Mouse (Mus musculus) cerebellum, adult 11-12 months (tissue): ENCODE results near the gene Fam155a.
A peak's percentile ranks its signal among the peaks of the same experiment; 100 is the strongest.

ENCODE experiments used
- DNase-seq: peaks from one replicate; pipeline ENCODE4 v3.0.0; 2022

The Fam155a gene

DNA sequence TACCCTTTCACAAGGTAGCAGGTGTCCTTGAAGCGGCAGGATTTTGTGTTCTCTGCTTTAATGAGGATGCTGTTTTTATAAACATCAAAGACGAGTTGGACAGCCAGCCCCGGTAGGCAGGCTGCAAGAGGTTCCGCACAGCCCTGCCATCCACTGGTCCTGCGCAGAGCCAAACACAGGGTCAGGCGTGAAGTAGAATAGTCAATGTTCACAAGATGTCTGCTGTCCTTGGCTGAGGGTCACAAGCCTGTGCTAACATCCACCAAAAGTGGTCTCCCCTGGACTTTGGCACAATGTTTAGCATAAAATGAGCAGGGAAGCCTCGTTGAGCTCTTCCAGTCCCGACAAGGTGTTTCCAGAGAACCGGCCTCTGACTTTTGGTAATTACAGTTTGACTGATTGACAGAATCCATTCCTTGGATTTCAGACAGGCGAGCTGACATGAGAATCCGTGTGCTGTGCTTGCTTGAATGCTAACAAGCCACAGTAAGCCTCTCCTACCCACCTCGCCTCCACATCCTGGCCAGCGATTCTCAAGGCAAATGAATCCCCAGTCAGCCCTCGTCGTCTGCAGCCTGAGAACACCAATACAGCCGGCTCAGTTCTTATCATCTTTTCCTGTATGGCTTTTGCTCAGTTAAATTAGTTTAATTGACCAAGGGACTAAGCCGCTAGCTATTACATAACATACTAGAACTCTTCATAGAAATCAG is 522.7 kb downstream of the Fam155a start:
- no peak for DNase-seq

DNA sequence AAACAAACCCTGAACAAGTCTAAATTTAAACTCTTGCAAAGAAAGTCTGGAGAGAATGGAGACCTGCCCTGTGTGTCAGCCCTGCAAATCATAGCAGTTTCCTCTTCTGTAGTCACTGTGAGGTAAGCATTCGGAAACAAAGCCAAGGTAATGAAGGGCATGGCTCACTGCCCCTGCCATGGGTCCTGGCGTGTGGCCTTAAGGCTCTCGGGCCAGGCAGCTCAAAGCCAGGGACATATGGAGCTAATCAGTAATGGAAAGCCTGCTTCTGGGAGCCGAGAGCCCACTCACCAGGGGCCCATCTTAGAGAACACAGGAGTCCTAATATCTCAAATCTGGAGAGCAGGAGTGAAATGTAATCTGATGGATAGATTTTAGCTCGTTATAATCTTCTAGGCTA is 525.0 kb downstream of the Fam155a start:
- DNase-seq: peak; percentile 89

DNA sequence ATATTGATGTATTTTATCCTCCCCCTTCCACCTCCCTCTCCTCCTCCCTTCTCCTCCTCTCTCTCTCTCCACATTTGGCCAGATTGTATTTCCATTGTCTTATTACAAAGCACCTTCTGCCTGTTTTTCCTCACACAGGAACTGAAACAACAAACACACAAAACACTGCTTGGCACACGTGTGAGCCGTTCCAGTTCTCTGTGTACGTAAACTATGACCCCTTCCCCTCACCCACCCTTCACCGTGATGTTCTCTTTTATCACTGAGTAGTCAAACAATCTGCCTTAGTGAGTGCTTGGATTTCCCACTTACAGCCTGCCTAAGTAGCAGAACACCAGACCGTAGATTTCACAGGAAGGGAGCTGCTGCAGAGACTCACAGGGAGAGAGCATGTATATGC is 530.0 kb downstream of the Fam155a start:
- no peak for DNase-seq

DNA sequence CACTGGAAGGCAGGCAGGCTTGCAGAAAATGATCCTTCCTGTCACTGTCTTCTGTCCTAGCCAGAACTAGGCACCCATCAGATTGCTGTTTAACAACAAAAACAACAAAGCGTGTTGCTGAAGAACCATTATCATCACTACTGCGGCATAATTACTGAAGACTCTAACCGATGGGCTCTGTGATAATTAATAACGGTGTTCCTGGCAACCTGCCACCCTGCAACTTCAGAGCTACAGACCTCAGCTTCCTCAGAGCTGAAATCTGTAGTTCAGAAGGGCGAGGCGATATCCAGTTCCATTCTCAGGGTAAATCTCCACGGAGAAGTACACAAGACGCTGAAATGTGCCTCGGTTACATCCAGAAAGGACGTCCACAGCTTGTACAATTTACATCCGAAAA is 531.2 kb downstream of the Fam155a start:
- no peak for DNase-seq

DNA sequence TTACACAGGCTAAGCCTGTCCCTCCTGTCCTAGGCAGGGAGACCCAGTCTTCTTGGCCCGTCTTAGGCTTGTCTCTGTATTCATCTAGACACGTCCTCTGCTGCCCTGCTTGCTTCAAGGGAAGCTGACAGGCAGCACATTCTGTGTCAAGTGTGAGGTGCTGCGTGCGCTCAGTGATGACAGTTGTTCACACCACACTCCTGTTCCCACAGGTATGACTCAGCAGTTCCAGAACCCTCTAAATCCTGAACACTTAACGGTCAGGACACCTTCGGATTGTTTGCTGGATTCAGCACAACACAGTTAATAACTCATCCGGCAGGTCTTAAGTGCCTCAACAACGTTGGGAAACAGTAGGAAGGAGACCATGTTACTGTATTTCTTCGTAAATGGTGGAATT is 532.0 kb downstream of the Fam155a start:
- DNase-seq: no peak

DNA sequence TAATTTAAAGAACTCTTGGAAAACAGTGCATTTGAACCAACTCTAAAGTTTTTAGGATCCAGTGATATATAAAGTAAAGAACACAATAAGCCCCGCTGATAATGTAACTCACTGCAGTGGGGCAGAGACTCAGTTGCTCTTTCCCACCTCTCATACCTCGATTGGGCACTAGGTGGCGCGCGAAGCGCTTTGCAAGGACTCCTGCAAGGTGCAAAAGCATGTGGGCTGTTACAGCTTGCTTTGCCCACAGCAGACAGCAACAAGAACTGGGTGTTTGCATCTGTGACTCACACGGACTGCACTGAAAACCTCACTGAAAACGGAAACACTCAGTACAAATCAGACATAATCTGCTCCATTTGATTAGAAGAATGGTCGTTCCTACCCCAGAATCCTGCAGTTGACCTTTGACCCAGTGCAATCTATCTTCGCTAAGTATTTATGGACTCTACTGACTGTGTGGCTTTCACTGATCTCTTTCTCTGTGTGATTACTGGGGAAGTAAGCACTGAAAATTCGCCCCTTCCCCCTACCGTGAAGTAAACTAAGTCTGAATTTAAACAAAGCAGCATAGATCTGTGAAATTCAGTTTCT is 537.5 kb downstream of the Fam155a start:
- peak; percentile 79 for DNase-seq

DNA sequence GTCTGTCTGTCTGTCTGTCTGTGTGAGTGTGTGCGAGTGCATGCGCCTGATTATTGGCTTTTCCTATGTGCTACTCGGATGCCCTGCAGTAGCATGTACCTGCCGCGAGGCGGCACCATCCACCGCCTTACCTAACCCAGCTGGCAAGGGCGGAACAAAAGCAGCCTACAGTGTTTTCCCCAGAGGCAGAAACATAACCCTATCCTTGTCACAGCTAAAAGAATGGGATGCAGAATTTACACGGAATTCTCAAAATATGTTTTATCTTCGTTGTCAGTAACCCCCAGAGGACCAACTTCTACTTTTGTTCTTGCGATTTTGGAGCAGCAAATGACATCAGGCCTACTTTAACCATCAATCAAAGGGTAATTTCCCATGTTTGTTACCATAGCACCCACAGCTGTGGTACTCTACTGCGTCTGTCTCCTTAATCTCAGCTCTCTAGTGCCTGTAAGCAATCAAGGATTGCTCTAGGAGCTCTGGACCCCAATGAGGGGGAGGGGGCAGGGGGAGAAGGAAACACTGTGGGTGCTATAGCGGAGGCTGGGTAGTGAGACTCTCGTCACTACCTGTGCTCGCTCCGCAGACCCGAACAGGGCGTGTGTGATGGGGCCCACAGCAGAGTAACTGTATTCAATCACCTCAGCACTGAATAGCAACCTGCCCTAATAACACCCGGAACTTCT is 543.0 kb downstream of the Fam155a start:
- DNase-seq: peak; percentile 59

DNA sequence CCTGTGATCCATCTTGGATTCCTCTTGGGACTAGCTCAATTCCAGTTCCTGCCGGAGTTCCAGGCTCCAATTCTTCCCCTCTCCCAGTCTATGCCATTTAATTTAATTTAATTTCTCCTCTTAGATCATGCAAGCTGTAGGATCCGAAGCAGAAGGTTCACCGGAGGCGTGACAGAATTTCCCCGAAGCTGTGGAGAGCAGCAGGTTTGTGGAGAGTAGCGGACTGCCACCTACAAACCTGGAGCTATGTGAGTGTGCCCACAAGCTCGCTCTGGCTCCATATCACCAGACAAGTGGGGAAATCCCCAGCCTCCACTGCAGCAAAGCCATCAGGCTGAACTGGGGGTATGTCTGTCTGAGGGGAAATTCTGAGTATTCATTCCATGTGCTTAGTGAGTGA is 544.2 kb downstream of the Fam155a start:
- no peak for DNase-seq

DNA sequence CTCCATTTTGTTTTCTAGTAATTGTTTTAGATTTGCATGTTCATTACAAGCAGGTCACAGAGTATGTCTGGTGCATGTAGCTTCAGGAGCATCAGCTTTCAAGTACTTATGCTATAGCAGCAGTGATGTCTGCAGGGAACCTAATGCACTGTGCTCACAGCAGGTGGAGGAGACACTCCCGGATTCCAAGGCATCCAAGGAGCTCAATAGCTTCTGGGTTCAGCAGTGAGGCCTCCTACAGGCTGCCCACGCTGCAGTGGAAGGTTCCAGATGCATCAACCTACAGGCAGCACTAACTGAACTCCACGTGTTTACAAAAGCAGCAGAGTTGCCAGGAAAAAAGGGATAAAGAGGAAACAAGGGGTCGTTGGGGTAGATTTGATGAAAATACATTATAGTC is 559.2 kb downstream of the Fam155a start:
- DNase-seq: no peak

DNA sequence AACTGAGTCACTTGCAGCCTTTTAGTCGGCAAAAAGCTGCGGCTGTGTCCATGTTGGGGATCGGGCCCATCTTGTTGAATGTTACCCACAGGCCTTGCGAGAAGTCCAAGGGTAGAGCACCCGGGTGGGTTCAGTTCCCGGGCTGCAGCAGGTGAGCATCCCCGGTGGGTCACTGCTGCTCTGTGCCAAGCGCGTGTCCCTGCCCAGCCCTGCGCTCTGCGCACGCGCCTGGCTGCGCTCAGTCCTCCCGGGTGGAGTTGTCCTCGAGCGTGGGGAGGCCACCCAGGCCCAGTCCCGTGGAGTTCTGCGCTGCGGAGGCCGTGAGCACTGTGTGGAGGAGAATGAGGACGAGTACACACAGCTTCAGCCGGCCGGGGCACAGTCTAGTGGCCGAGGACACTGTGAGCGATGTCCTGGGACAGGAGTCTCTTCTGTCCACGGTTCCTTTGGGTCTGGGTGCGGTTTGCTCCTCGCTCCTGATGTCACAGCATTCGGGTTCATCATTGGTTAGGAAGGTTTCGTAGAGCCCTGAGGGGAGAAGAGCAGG is 563.4 kb downstream of the Fam155a start:
- DNase-seq: no peak

DNA sequence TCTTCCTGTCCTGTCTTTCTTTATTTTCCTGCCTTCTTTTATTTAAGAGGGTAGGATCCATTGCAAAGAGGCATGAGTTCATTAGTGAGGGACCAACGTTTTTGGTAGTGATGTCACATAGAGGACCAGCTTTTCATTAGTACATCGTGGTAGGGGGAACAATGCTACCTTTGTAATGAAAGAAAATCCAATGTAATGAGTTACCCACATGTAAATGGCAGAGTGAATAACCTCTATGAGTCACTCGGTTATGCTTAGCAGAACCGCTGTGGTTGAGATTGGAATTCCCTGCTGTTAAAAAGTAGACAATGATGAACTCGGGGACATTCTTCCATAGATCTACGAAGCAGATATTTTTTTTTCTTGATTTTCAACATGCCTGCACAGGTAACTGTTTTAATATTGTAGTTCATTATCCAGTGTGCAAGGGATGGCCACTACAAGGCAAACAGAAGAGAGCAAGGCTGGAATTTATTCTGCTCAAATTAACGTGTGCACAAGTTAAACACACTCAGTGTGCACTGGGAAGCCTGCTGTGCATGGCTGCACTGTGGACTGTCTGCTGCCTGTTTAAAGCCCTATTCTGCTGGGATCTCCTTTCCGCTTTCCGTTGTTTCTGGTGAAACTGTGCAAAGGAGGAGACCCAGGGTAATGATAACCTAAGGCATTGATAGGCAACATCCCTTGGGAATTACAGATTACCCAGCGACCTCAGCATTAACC is 566.5 kb downstream of the Fam155a start:
- DNase-seq: no peak

DNA sequence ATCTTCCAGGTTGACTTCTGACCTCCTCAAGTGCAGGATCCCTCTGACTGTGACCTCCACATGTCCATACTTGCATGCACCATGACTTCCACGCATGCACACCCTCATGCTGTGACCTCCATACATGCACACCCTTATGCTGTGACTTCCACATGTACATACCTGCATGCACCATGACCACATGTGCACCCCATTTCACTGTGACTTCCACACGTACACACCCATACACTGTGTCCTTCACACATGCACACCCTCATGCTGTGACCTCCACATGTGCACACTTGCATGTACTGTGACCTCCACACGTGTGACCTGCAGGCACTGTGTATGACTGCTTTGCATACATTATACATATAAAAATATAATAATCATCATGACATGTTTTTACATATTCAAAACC is 570.9 kb downstream of the Fam155a start:
- no peak for DNase-seq

DNA sequence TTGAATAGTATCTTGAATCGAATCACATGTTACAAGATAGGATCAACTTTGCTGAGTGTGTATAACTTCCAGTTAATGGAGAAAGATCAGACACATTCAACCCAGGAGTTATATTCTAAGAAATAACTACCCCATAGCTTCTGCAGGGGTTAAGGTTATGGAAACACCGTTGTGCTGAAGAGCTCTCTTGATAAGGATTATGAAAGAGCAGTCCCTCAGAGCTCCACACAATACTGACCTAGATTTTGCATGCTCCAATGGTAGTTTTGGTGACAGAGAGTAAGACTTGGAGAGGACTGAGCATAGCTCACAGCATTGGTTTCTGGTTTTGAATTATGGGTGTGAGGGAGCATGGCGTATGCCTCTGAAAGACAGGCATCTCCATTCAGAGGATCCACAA is 579.3 kb downstream of the Fam155a start:
- DNase-seq: no peak

DNA sequence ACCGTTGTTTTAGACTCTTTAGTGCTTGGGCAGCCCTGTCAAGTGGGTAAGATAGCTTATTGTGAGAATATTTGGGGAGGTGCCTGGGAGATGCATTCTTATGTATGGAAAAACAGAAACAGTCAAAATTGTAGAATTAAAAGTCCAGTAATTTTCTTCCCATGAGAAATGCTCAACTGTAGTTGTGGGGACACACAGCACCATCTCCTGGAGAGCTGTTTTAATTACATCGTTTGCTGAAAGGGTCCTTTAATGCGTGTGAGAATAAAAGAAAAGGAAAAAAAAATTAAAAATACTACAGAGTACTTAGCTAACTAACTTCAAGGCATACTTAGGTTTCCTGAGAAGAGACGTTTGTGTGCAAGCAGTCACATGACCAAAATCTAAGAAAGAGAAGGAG is 582.3 kb downstream of the Fam155a start:
- no peak for DNase-seq

DNA sequence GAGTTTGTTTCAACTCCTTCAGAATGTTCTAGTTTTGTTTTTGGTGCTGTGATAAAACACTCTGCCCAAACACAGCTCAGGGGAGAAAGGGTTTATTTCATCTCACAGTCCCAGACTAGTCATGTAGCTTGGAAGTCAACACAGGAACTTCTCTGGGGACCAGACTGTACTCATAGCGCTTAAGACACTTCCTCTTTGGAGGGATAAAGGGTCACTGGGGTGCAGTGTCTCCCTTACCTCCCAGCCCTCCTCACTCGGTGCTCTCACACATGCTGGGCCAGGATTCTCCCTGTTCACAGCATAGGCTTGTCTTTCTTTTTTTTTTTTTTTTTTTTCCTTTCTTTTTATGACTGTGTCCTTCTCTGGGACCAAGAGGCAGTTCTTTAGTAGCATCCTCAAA is 585.8 kb downstream of the Fam155a start:
- no peak for DNase-seq

DNA sequence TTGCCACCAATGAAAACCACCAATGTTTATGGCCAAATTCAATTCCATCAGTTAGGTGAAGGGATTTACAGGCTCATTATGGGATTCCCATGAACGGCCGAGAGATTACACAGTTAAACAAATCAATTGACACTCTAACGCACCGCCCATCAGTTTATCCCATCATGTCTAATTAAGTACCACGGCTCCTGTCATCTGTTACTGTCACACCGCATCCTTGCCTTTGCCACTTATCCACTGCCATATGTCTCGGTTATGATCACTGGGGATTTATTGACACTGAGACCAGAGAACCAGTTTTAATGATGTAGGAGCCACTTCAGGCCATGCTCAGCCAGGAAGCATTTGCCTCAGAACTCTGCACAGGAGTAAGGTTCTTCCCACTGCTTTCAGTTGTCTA is 588.5 kb downstream of the Fam155a start:
- no peak for DNase-seq

DNA sequence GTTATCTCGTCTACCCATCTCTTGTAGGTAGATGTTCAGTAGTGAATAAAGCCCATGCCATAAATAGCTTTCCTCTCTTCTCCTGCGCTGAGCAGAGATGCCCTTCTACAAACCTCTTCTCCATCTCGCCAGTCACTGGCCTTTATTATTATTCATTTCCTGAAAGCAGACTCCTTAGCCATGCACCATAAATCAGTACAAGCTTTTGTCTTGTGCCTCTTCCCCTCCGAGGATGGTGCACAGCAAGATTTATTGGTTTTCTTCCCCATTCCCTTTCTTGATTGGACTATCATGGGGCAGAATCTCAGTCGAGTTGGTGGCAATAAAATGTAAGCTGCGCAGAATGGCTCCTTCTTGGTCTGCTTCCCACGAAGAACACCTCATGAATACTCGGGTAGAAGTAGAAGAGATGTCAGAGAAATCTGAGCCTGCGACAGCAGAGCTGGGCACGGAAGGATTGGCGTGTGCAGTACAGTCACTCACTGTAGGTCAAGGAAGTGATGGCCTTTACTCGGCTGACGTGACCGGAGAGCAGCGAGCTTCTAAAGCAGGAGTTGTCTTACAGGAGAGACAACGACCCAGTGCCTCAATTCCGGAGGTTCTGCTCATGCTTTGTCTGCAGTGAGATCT is 590.2 kb downstream of the Fam155a start:
- DNase-seq: no peak

DNA sequence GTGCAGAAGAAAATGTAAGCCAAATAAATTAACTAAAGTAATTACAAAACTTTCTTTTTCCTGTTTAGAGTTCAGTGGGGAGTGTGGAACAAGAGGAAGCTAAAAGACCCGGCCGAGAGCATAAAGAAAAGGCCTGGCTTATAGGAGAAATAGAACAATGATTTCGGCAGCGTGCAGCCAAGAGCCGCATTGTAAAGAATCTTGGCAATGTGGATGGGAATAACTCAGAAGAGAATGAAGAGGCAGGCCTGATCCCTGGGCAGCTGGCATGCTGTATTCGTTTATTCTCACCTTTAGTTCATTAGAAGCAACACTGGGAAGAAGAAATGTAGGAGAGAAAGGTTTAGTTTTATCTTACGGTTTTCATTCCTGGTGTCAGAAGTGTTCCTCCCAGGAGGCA is 594.0 kb downstream of the Fam155a start:
- no peak for DNase-seq

DNA sequence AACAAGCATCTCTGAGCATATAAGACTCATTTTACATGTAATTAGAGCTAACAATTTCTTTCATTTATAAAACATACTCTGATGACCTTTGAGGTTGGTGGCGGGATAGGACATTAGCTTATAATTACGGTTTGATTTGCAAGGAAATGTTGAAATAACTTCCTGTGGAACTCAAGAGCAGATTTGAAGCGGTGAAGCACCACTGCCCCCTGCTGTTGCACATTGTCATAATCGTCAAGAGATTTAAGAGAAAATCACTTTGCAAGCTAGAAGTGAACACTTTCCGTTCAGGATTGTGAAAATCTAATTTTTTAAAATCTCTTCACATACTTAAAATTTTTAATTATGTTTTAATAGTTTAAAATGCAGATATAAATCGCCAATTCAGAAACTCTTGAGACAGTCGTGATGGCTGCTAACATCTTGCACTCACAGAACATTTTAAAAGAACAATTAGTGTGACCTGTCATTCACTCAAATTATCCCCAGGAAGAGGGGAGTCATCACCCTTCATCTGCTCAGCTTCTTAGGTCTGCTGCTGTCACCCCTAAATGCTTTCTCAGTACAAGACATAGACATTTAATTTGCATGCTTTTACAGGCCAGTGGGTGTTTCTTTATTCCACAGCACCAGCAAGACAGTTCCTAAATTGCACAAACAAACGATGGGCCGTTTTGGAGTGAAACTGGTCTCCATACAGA is 595.9 kb downstream of the Fam155a start:
- no peak for DNase-seq

DNA sequence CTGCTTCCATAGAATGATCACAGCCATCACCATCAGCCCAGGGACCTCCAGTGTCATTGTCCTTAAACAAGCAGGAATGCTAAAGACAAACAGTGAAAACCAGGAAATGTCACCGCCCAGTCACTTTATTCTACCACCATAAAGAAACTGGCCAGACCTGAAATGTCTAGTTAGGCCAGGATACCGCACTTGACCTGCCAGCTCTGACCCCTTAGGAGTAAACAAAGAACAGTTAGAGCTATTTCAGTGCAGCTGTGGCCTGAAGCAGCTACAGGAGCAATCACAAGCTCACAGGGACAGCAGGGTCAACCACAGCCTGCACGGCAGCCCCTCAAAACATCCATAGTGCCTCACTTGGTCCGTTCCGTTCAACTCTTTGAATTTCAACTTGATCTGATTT is 599.1 kb downstream of the Fam155a start:
- DNase-seq: no peak

DNA sequence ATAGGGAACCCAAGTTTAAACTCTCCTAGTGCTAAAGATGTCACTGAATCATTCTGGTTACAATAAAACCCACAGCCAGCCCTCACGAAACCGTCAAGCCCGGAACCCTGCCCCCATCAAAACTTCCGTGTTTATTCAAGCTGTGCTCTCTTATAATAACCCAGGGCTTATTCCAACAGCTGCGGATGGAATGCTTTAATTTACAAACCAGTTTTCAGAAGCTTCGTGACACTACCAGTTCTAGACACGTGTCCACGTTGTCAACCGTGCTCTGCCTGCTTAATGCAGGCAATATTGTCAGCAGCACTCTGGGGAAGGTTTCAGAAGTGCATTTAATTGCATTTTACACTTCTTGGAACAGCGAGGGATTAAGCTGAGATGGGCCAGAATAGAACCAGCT is 603.0 kb downstream of the Fam155a start:
- DNase-seq: no peak

DNA sequence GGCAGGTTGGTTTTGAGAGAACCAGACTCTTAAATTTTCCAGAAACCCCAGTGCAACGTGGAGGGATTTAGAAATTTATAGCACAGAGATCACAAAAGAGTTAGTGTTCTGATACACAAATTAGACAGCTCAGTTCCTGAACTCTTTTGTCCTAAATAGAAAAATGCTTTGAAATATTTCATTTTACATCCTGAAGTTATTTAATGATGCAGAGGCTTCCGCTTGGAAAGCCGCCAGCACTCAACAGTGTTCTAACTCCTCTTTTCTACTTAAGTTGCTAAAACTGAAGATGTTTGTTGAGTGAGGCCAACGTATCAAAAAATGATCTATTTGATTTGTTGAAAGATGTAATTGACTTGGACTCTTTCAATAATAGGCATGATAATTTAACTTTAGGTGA is 609.4 kb downstream of the Fam155a start:
- no peak for DNase-seq
